Mouse (Mus musculus) gastrocnemius, postnatal 10 days (tissue): Measurements from ENCODE around the gene Stn1. TPM values are rescaled to one million over a fixed set of nuclear protein-coding genes. Genes with fewer than 3 reads are reported as not detected.
"Not testable (repeated sequence)": the region's sequence is repeated elsewhere in the genome, so short reads cannot be mapped to it uniquely, and the experiment has no call there.

ENCODE experiments used
- DNase-seq: peaks from one replicate; pipeline ENCODE4 v3.0.0; 2021; ENCODE audit warnings: mixed read lengths
- long read RNA-seq, 2 experiments: library from polyadenylated mRNA; stranded (forward); transcript quantifications; one replicate each; pipeline ENCODE4 v2.0.0; 2021
- total RNA-seq, 2 experiments: library from RNA; stranded (reverse); gene quantifications; 2 replicates each; pipeline ENCODE4 v1.2.3; 2021

Stn1 gene
- total RNA-seq, result 10 to 100 TPM; 10.5 to 15.2 TPM
- long read RNA-seq, experiment 1, transcript Stn1-201 (10 exons, 1,992 nt), result major isoform, 19 of 24 reads
- long read RNA-seq, experiment 1, partial matches to known transcripts, result 0 of 24 reads
- long read RNA-seq, experiment 1, other reads (novel, unspliced or antisense), result 4 of 24 reads
- long read RNA-seq, experiment 2, transcript Stn1-201 (10 exons, 1,992 nt), result major isoform, 9 of 9 reads
- long read RNA-seq, experiment 2, partial matches to known transcripts, result 0 of 9 reads
- long read RNA-seq, experiment 2, other reads (novel, unspliced or antisense), result 0 of 9 reads

DNA sequence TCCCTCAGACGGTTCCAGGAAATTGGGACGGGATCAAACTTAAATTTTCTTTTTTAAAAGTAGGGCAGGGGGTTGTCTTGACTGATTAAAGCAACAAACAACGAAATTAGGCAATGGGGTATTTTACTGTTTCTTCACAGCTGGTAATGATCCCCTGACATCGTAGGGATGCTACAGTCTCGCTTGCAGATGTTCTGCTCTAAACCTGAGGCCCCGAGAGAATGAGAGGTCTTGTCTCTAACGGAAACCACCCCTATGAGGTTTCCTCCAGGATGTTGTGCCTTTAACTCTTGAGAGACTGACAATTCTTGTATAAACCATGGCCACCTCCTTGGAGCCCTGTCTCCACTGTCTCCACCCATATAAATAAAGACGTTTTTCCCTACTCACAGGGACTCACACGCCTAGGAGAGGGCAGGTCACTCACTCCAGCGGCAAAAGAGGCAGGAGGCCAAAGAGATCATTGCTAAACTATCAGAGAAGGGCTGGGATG is at the start of gene Stn1:
Stn1 (minus strand) TSS at position 208 of the 493 bp plus-strand sequence.
- DNase-seq, result no peak

- DNase-seq, result no peak
These were observed 49.7 kb upstream of the Stn1 start for GRCm38 (mm10) chr19:47587009-47587408.

DNA sequence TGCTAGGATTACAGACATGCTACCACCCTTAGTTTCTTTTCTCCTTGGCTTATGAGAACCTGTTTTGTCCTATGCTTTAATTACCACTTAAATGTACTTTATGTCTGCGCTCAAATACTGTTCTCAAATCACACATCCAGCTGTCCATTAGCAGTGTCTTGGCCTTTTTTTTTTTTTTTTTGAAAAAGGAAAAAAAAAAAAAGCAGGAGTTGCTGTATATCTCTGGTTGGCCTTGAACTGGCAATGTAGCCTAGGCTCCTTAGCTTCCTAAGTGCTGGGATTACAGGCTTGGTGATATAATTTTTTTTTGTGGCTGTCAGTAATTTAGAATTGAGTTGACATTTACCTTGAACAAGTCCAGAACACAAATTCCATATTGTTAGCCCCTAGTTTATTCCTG is 48.5 kb upstream of the Stn1 start:
- DNase-seq, result no peak

GRCm38 (mm10) chr19:47579788-47580631 is 42.7 kb upstream of the Stn1 start:
- DNase-seq, result peak; percentile 45

DNA sequence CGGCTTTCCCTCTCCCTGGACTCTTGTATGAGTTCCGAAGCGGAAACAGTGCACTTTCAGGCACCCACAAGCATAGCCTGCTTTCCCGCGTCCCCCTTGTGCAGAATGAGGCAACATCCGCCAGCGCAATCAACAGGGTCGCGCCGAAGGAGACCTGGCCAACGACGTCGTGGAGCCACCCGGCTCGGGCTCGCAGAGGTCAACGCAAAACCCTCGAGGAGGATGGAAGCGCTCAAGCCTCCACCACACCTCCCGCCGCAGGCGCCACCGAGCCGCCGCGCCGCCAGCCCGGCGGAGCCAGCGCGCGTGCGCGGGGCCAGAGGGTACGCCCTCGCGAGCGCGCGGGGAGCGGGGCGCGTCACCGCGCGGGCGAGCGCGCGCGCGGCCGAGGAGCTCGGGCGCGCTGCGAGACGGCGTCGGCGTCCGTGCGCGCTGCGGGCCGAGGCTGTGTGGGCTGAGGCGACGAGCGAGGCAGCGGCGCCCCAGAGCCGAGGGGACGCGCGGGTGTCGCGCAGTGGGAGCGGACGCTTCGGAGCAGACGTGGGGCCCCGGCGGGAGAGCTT is 42.0 kb upstream of the Stn1 start, which contains the start of gene Slk:
Slk (plus strand) TSS at position 454 of the 563 bp plus-strand sequence.
- DNase-seq, result peak; percentile 81

- DNase-seq, result no peak
These were observed 41.4 kb upstream of the Stn1 start for GRCm38 (mm10) chr19:47578581-47579224.

- no peak for DNase-seq
These were observed 36.4 kb upstream of the Stn1 start for GRCm38 (mm10) chr19:47573718-47574117.

- not testable (repeated sequence) for DNase-seq
These were observed 34.7 kb upstream of the Stn1 start for GRCm38 (mm10) chr19:47571981-47572380.

- DNase-seq, result no peak
These were observed 32.7 kb upstream of the Stn1 start for GRCm38 (mm10) chr19:47570042-47570441.

DNA sequence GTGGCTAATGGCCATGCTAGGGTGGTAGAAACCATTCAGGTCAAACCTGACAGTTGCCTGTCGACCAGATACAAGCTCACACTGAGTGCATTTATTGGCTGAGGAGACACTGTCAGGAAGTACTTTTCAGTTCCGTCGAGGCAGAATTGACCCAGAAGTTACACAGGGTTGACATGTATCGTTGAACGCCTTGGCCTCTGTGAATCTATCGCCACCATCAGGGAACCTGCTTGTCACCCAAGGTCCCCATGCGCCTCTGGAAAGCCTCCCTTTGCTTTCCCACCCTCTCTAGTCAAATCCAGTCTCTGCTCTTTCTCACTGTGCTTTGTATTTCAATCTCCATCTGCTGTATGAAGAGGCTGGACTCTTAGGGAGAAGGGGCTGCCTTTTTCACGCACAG is 28.7 kb upstream of the Stn1 start:
- no peak for DNase-seq

GRCm38 (mm10) chr19:47565031-47565654 is 27.8 kb upstream of the Stn1 start:
- no peak for DNase-seq

DNA sequence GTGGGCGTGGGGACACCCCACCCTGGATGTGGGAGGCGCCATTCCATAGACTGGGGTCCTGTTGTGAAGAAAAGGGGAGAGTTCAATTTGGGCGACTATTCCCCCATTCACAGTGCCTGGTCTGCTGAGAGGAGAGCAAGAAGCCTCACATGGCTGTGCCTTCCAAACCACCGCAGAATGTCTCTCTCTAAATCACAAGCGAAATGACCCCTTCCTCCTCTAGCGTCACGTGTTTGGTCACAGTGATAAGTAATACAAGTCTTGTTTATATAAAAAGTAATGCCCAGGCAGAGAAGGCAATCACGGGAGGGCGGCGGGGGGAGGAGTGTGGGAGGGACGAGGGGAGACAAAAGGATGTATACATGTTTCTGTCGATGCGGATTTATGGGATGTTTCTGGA is 26.4 kb upstream of the Stn1 start:
- no peak for DNase-seq

DNA sequence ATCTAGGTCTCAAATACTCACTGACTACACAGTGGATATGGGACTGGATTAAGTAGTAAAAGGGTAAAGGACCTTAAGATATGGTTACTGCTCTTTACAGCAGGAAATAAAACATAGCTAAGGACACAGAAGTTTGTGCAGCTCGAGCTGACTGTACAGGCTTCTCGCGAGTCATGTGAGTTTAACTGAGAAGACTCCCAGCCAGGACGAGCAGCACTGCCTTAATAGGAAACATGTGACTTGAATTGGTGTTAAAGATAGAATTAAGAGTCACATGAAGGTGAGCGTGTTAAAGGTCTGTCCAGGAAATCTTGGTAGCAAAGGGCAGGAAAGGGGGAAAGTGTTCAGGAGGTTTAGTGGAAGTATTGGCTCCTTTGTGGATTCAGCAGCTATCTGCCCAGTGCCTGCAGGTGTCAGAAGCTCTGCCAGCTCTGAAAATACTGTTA is 24.7 kb upstream of the Stn1 start:
- DNase-seq, result no peak

DNA sequence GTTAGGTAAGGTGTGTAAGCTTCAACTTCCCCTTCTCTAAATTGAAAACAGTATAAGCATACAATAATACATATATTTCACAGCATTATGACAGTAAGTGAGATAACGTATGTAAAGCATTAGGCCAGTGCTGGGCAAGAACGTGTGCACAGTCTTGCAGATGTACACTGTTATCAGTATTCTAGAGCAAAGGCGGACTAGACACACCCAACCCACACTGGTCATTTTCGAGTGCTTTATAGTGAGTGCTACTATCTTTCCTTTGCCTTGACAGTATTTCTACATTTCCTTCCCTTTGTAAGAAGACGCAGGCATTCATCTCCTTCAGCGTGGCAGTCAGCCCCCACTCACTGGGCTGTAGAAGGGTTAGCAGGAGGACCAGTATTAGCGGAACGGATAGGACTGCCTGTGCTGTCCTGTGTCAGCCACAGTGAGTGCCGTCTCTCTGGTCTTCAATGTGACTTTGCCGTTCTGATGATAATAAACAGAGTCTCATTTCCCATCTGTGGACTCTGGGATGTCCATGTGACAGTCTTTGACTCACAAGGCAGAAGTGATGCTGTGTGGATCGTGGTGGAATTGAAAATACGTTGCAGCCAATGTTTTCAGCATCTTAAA is 23.3 kb upstream of the Stn1 start:
- no peak for DNase-seq

DNA sequence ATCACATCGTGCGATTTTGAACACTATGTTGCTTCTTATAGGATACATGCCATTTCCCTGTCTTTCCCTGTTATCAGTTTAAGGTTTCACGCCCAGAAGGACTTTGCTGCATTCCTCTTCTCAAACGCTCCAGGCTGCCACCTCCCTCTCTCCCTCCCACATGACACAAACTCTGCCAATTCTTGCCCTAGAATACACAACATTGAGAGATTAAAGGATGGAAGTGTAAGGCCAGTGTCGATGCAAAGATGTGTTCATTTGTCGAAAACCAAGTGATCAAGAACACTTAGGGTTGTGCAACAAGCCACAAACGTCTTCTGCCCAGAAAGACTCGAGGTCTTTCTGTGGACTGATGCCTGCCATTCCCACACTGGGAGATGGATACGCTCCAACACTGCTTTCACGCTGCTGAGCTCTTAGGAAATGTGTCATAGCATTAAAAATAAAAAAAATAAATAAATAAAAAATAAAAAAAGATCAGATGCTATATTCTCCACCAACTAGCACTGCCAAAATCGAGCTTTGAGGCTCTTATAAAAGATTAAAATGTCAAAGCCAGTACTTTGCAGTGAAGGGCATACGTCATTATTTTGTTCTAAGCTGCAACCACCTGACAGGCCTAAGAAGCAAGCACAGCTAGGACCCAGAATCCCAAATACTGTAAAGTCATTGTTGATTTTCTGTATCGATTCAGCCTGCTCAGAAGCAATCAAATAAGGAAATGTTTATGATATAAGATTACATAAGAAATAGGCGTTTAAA is 22.6 kb upstream of the Stn1 start:
- DNase-seq, result no peak

- no peak for DNase-seq
These were observed 21.8 kb upstream of the Stn1 start for GRCm38 (mm10) chr19:47559145-47559544.

DNA sequence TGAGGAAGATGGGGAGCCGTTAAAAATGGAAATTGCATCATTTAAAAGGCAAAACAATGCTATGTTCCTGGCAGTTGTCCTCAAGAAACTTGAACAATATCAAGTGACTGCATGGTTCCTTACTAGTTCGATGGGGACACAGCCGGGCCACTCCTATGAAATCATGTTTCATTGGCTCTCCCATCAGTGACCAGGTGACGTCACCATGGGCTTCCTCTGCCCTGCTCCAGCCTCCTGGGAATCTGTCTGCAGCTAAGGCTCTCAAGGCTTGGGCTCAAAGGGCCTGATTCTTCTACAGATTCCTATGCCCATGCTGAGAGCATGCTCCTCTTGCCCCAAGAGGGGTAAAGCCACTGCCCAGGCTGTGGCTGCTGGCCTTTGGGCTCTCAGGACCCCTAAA is 12.3 kb upstream of the Stn1 start:
- no peak for DNase-seq

GRCm38 (mm10) chr19:47549174-47549573 is 11.9 kb upstream of the Stn1 start:
- DNase-seq, result no peak

- DNase-seq, result no peak
These were observed 11.2 kb upstream of the Stn1 start for GRCm38 (mm10) chr19:47548432-47549076.

DNA sequence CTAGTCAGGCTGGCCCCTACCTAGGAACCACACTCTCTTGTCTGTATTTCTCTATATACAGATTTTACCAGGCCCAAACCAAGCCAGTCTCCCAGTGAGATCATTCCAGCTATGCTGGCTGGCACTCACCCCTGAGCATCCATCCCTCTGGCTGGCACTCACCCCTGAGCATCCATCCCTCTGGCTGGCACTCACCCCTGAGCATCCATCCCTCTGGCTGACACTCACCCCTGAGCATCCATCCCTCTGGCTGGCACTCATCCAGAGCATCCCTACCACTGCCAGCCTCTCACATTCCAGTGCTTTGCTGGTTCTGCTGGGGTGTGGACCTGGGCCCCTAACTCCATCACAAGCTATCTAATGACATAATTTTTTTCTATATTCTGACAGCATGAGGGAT is 8.2 kb upstream of the Stn1 start:
- DNase-seq, result no peak
